Mouse (Mus musculus) T-cell, adult 2 months (primary cell): ENCODE data around the gene Phgdh.

Experiments
- DNase-seq: peaks from one replicate; pipeline ENCODE4 v3.0.0; 2022; ENCODE audit warnings: low spot score

Gene Phgdh

GRCm38 (mm10) chr3:98291044-98291443 is 48.7 kb downstream of the Phgdh start:
- no peak for DNase-seq

GRCm38 (mm10) chr3:98283205-98283604 is 56.6 kb downstream of the Phgdh start:
- no peak for DNase-seq

GRCm38 (mm10) chr3:98282422-98282821 is 57.4 kb downstream of the Phgdh start:
- no peak for DNase-seq

GRCm38 (mm10) chr3:98280933-98281678 is 58.7 kb downstream of the Phgdh start:
- peak; percentile 50 for DNase-seq

- DNase-seq, result no peak
Observed at GRCm38 (mm10) chr3:98280204-98280932, 59.4 kb downstream of the Phgdh start, which contains the start of gene Hmgcs2. TSS of gene Hmgcs2 (plus strand) at chr3:98280435.

DNA sequence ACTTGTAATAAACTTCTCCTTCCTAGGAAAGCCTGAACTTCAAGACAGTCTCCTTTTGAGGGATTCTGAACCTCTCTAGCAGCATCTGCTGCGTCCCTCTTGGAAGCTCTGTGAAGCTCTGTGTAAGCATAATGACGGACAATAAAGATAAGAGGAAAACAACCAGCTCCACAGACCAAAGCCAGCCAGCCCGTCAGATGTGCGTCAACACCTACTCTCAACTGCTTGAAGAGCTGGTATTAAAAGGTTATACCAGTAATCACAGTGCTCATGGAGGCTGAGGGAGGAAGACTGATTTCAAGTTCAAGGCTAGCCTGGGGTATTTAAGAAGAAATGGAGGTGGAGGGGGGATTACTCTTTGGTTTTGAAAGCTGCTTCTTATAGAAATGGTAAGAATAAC is 60.1 kb downstream of the Phgdh start:
- no peak for DNase-seq

- DNase-seq, result no peak
Observed at GRCm38 (mm10) chr3:98273623-98274398, 66.0 kb downstream of the Phgdh start.

GRCm38 (mm10) chr3:98267249-98267651 is 72.5 kb downstream of the Phgdh start:
- no peak for DNase-seq
